Mouse (Mus musculus) heart, postnatal 0 days (tissue): ENCODE measurements at regions not wholly inside any gene's neighbourhood (a gene's known extent, or its start where the extent isn't known, plus 50 kb on each side); places are given as distances from the start of the nearest gene placed in this dataset.

Source experiments
- ATAC-seq: fragments of 200-750 bp; cut with Nextera tagmentation; 2 replicates; pipeline ENCODE4 v1.8.0; 2017; ENCODE audit warnings: low read depth, moderate number of reproducible peaks, moderate library complexity; ENCODE audit not compliant: insufficient read depth
- DNase-seq: peaks from one replicate; pipeline ENCODE4 v3.0.0-alpha.2; 2016; ENCODE audit warnings: low spot score
- H3K27ac ChIP-seq: fragments of 300-500 bp; sonication (generic); 2 replicates; pipeline ENCODE4 v1.5.1; 2014; ENCODE audit warnings: low read depth, mild to moderate bottlenecking
- H3K27me3 ChIP-seq: fragments of 300-500 bp; sonication (generic); 2 replicates; pipeline ENCODE4 v1.6.1; 2014; ENCODE audit warnings: low read length, mixed read lengths; ENCODE audit not compliant: control insufficient read depth, insufficient read depth
- H3K36me3 ChIP-seq: fragments of 300-500 bp; sonication (generic); replicated peaks from 2 replicates; pipeline ENCODE4 v1.6.1; 2014; ENCODE audit warnings: low read length, mixed read lengths; ENCODE audit not compliant: control insufficient read depth, insufficient read depth
- H3K4me1 ChIP-seq: fragments of 300-500 bp; sonication (generic); 2 replicates; pipeline ENCODE4 v1.6.1; 2014; ENCODE audit warnings: antibody characterized with exemption; ENCODE audit not compliant: control insufficient read depth, insufficient read depth
- H3K4me2 ChIP-seq: fragments of 300-500 bp; sonication (generic); 2 replicates; pipeline ENCODE4 v1.6.1; 2014; ENCODE audit warnings: low read depth, mild to moderate bottlenecking, low read length, moderate library complexity
- H3K4me3 ChIP-seq: fragments of 300-500 bp; sonication (generic); 2 replicates; pipeline ENCODE4 v1.5.1; 2014; ENCODE audit warnings: low read depth, low read length
- H3K9ac ChIP-seq: fragments of 300-500 bp; sonication (generic); replicated peaks from 2 replicates; pipeline ENCODE4 v1.6.1; 2014; ENCODE audit warnings: low read depth, low read length, mixed read lengths
- H3K9me3 ChIP-seq: fragments of 300-500 bp; sonication (generic); replicated peaks from 2 replicates; pipeline ENCODE4 v1.6.1; 2016; ENCODE audit warnings: low read length; ENCODE audit not compliant: control insufficient read depth
- CTCF ChIP-seq: IDR thresholded peaks from 2 replicates; pipeline ENCODE4 v1.5.1; 2016; ENCODE audit warnings: antibody characterized with exemption, control low read depth, low read depth
- EP300 ChIP-seq: IDR thresholded peaks from 2 replicates; pipeline ENCODE4 v1.6.1; 2016; ENCODE audit warnings: antibody characterized with exemption, low read depth
- WGBS: fragments of 180-500 bp; shearing (Covaris S2); extraction: QIAGEN DNeasy Blood & Tissue Kit; methylation state at CpG from one replicate; pipeline ENCODE4 v1.1.7; 2014; 5-methylcytosine and 5-hydroxymethylcytosine counted together

DNA sequence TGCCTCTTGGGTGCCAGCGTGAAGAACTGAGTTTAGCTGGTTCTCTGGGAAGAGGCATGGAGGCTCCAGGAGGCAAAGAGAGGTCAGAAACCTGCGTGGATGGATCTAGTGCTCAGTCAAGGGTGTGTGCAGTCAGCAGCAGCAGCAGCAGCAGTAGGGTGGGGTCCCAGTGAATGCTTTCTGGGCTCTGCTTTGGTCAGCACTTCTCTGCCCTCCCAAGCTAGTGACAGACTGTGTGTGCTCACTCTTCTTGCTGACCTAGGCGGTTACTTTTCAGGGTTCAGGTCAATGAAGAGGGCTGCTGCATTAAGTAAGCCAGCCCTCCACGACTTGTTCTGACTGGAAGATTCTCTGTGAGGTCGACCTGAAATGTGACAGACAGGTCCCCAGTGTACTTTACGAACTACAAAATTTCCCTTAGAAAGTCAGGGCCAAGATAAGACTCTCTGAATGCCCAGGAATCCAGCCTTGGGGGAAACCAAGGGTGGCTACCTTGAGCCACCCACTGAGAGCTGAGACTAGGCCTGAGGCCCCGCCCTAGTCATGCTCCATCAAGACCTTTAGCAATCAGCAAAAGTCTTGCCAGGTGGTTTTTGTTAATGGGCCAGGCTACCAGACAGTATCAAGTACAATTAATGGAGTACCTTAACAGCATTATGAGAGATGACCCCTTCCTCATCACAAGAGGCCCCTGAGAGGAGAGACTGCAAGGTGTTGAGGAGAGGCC, 114.9 kb upstream of the Lemd2 start:
- no peak for ATAC-seq
- Histone ChIP-seq H3K9ac (no peak overlapping the region), H3K4me1 (peaks cover 16% of the 10 kb centered on the region; the same call in 1 of the 2 replicates), H3K9me3 (no peaks in the 10 kb centered on the region), H3K27me3 (peaks cover 11% of the 10 kb centered on the region), H3K27ac (no peak overlapping the region), H3K4me3 (no peak overlapping the region), H3K36me3 (no peaks in the 10 kb centered on the region), H3K4me2 (no peak overlapping the region)
- 65% methylated on average over 7 of the region's 7 CpGs for WGBS
- TF ChIP-seq CTCF (no peak), EP300 (no peak)
- DNase-seq = no peak

DNA sequence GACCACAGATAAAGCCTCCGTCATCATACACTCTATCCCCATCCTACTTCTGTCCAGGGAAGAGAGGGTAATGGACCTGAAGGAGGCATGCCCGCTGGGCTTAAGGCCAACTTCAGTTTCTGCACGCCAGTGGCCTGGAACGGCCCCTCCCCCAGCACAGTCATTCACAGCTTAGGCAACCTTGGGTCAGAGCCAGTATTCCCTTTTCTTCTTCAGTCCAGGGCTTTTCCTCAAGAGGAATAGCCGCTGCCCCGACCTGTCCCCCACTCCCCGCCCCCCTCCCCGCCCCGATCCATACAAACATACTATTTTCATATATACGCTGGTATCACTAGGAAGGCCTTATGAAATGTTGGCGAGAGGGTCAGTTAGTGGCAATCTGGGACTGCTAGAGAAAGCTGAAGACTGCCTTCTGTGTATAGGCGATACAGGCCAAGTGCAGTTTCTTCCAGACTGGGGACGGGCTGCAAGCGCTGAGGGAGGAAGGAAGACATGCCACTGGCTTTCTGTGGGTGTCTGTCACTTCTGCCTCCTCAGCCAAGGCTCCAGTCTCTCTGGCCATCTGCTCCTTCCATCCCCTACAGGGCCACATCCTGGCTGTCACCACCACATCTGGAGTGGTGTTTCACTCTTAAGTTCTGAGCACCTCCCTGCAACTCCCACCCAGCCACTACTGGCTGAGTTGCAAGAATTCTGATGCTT, 113.5 kb upstream of the Lemd2 start:
- no peak overlapping the region for H3K27ac ChIP-seq

DNA sequence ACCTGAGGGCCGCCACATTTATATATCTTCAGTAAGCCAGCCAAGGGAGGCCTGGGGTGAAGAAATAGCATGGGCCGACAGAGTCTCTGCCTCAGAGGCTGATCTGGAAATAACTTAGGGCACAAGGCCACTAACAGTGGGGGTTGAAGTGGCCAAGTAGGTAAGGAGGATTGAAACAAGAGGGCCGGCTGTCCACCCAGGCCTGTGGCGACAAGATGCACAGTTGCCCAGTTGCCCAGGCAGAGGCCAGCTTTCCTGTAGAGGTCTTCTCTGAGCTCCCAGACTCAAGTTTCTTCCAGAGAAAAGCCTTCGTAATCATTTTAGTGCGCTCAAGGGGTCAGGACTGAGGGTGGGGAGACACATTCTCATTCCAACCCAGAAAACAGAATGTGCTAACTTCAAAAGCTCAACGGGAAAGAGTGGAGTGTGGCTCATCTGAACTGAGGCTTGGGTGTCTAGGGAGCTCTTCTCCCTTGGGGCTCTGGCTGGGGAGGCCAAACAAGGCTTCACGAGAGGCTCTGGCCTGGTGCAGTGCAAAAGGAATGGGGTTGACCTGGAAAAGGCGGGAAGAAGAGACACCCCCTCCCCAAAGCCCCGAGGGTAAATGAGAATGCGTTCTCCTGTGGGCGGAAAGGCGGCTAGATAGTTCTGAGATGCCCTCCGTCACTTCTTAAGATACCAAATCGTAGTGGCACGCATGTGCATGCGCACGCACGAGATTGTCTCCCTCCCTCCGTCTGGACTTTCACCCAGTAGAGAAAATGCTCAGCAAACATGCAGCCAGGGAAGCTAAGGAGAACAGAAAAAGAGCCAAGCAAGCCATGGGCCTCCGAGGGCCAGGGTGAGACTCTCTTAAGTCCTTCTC, 112.7 kb upstream of the Lemd2 start:
- Histone ChIP-seq H3K9ac (no peak overlapping the region), H3K4me2 (0 out of 2 replicates have a peak overlapping the region, but pooled peaks have one; percentile 24), H3K4me3 (no peak overlapping the region), H3K27me3 (peaks cover 11% of the 10 kb centered on the region; the same call in 1 of the 2 replicates), H3K4me1 (peaks cover 16% of the 10 kb centered on the region; the same call in 1 of the 2 replicates), H3K36me3 (no peaks in the 10 kb centered on the region), H3K27ac (no peak overlapping the region), H3K9me3 (no peaks in the 10 kb centered on the region)
- no peak for TF ChIP-seq CTCF
- TF ChIP-seq EP300 = no peak
- 74% methylated on average over 21 of the region's 21 CpGs for WGBS
- no peak for DNase-seq
- no peak for ATAC-seq

More for the DNA sequence above, 113.5 kb upstream of the Lemd2 start:
- Histone ChIP-seq H3K4me1 (peaks cover 16% of the 10 kb centered on the region; the same call in 1 of the 2 replicates), H3K36me3 (no peaks in the 10 kb centered on the region), H3K9me3 (no peaks in the 10 kb centered on the region), H3K4me2 (0 out of 2 replicates have a peak overlapping the region, but pooled peaks have one; percentile 24), H3K27me3 (peaks cover 11% of the 10 kb centered on the region; the same call in 1 of the 2 replicates), H3K9ac (no peak overlapping the region), H3K4me3 (no peak overlapping the region)
- TF ChIP-seq CTCF (no peak), EP300 (no peak)
- peak; percentile 42 for DNase-seq
- ATAC-seq = peak; percentile 49; the same call in 1 of the 2 replicates
- WGBS = 29% methylated on average over 14 of the region's 14 CpGs

DNA sequence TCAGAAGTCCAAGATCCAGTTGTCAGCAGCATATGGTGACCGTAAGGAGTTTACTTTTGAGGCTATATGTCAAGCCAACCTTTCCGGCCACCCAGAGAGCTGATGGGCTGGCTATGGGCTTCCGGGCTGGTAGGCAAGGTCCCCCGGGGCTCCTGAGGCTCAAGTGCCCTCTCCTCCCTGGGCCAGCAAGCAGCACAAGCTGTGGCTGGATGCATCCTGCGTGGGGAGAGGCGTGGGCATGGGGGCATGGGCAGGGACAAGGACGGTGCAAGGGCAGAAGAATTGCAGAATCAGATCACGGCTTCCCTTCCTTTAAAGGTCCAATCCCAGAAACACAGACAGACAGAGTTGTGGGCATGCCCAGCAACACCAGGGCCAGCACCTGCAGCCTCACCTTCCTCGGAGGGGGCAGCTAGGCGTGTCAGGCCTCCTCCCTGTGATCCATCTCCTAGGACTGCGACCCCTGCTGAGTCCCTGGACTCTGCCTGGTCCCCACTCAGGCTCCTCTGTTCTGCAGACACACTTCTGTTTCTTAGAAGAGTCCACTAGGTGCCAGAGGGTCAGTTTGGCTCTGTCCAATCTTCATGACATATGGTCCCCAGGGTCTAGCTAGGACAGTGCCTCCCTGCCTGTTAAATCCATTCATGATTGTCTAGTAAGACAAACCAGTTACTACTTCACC, 111.8 kb upstream of the Lemd2 start:
- no peak overlapping the region for H3K4me2 ChIP-seq
- TF ChIP-seq CTCF = no peak
- TF ChIP-seq EP300 = no peak
- H3K27ac ChIP-seq = no peak overlapping the region
- H3K9ac ChIP-seq = no peak overlapping the region
- DNase-seq (no peak), ATAC-seq (no peak)
- H3K4me3 ChIP-seq = no peak overlapping the region
- no peaks in the 10 kb centered on the region for H3K9me3 ChIP-seq
- H3K27me3 ChIP-seq = peaks cover 11% of the 10 kb centered on the region; the same call in 1 of the 2 replicates
- H3K4me1 ChIP-seq = peaks cover 16% of the 10 kb centered on the region; the same call in 1 of the 2 replicates
- H3K36me3 ChIP-seq = no peaks in the 10 kb centered on the region
- WGBS = 82% methylated on average over 11 of the region's 11 CpGs

GRCm38 (mm10) chr17:27315428-27315827, 111.2 kb upstream of the Lemd2 start:
- Histone ChIP-seq H3K9ac (no peak overlapping the region), H3K9me3 (no peaks in the 10 kb centered on the region), H3K4me1 (peaks cover 16% of the 10 kb centered on the region; the same call in 1 of the 2 replicates), H3K27me3 (peaks cover 8% of the 10 kb centered on the region; the same call in 1 of the 2 replicates), H3K4me3 (no peak overlapping the region), H3K36me3 (no peaks in the 10 kb centered on the region), H3K4me2 (no peak overlapping the region), H3K27ac (no peak overlapping the region)
- ATAC-seq (no peak), DNase-seq (no peak)
- WGBS = 62% methylated on average over 3 of the region's 3 CpGs
- TF ChIP-seq EP300 (no peak), CTCF (no peak)
